In genomic region chr1:134555871-134556670, GRCm38 (mm10) we compare ENCODE assay signal across 8 mouse cellular contexts. TPM values are rescaled to one million over a fixed set of nuclear protein-coding genes. Genes with fewer than 3 reads are reported as not detected.
A peak's percentile ranks its signal among the peaks of the same experiment; 100 is the strongest.
DNase-seq lines count a peak whose midpoint lies in the region; ATAC-seq and TF ChIP-seq lines count a peak whose summit lies in the region.

No protein-coding gene starts in this region.

- 2% methylated on average over 43 of the region's 46 CpGs for WGBS in hindbrain, embryonic 11.5 days

- peak; percentile 20; the same call in 1 of the 2 replicates for ATAC-seq in hindbrain, embryonic 11.5 days (ENCODE audit: low FRiP score)

- peak overlapping the region; percentile 28 for H3K4me3 ChIP-seq in C2C12 (ENCODE audit: insufficient read depth, poor library complexity, severe bottlenecking)
- H3K4me3 ChIP-seq in embryonic fibroblast, embryonic 13.5 days (ENCODE audit: insufficient read depth, low read length) = peak overlapping the region; percentile 38
- peak overlapping the region; percentile 65 for H3K4me3 ChIP-seq in hindbrain, embryonic 11.5 days (ENCODE audit: low read depth, low read length)

- H3K9ac ChIP-seq in hindbrain, embryonic 11.5 days (ENCODE audit: low read depth, low read length) = peak overlapping the region; percentile 87

- H3ac ChIP-seq in C2C12 (ENCODE audit: control insufficient read depth, insufficient read length, low read depth) = peak overlapping the region; percentile 56

- TF ChIP-seq POLR2A in embryonic fibroblast, embryonic 13.5 days (IDR thresholded peaks at IDR 0.05; ENCODE audit: low read depth, low read length) = peak; percentile 12; the same call in 1 of the 2 replicates

- H3K36me3 ChIP-seq in C2C12 (ENCODE audit: control insufficient read depth, insufficient read depth) = no peaks in the 10 kb centered on the region
- H3K36me3 ChIP-seq in hindbrain, embryonic 11.5 days (ENCODE audit: control insufficient read depth, insufficient read depth, low read length) = no peaks in the 10 kb centered on the region

- no peaks in the 10 kb centered on the region; the same call in 1 of the 2 replicates for H3K4me1 ChIP-seq in embryonic fibroblast, embryonic 13.5 days (ENCODE audit: control insufficient read depth, insufficient read depth, low read length)
- peaks cover 5% of the 10 kb centered on the region for H3K4me1 ChIP-seq in hindbrain, embryonic 11.5 days (replicated peaks; ENCODE audit: control insufficient read depth, insufficient read depth, low read length)

- H3K27me3 ChIP-seq in C2C12 (ENCODE audit: control insufficient read depth, insufficient read depth, insufficient read length) = no peaks in the 10 kb centered on the region
- no peaks in the 10 kb centered on the region for H3K27me3 ChIP-seq in hindbrain, embryonic 11.5 days (ENCODE audit: control insufficient read depth, insufficient read depth, low read length)

- H3K79me2 ChIP-seq in C2C12 (ENCODE audit: control insufficient read depth, insufficient read depth) = no peaks in the 10 kb centered on the region

- TF ChIP-seq CTCF in C2C12 (IDR thresholded peaks at IDR 0.05; ENCODE audit: control insufficient read depth, insufficient read depth, insufficient read length) = no peak
- TF ChIP-seq CTCF in embryonic fibroblast, embryonic 13.5 days (IDR thresholded peaks at IDR 0.05; ENCODE audit: borderline replicate concordance, insufficient read depth, low read length) = no peak

- no peaks in the 10 kb centered on the region for H3K79me3 ChIP-seq in C2C12 (ENCODE audit: low read depth)

- peak; percentile 56 for DNase-seq in T-cell, adult 2 months (ENCODE audit: low spot score)
- peak; percentile 67 for DNase-seq in hindbrain, embryonic 11.5 days (ENCODE audit: low spot score)
- DNase-seq in layer of hippocampus, postnatal 25 days (ENCODE audit: extremely low spot score in 1 of 2, low spot score in 1 of 2) = peak; percentile 52 to 59
- DNase-seq in lung, postnatal 10 days = peak; percentile 78
- peak; percentile 50 for DNase-seq in ovary, postnatal 14 days (ENCODE audit: low spot score)
- DNase-seq in urinary bladder, postnatal 14 days (ENCODE audit: low spot score) = peak; percentile 61

- H3K4me2 ChIP-seq in hindbrain, embryonic 11.5 days (replicated peaks; ENCODE audit: low read depth, low read length) = peak overlapping the region; percentile 94

- peak overlapping the region; percentile 23 for H3K27ac ChIP-seq in embryonic fibroblast, embryonic 13.5 days (ENCODE audit: insufficient read depth, low read length)
- peak overlapping the region; percentile 87 for H3K27ac ChIP-seq in hindbrain, embryonic 11.5 days (ENCODE audit: low read depth, low read length)

- no peaks in the 10 kb centered on the region for H3K9me3 ChIP-seq in hindbrain, embryonic 11.5 days (ENCODE audit: control insufficient read depth, low read length)

TF ChIP-seq in C2C12, 6 proteins besides CTCF, POLR2A, EP300 and RAD21:
- TF ChIP-seq FOSL1 (IDR thresholded peaks at IDR 0.05; ENCODE audit: insufficient read depth, low read length, poor library complexity, severe bottlenecking) = no peak
- TF ChIP-seq MAX (IDR thresholded peaks at IDR 0.05) = no peak
- TF ChIP-seq MYOD1 (IDR thresholded peaks at IDR 0.05; ENCODE audit: control insufficient read depth, insufficient read length, low read depth) = no peak
- TF ChIP-seq CEBPB (IDR thresholded peaks at IDR 0.05; ENCODE audit: low read depth) = no peak
- no peak for TF ChIP-seq USF1 (IDR thresholded peaks at IDR 0.05; ENCODE audit: low read depth)
- no peak for TF ChIP-seq MYOG (IDR thresholded peaks at IDR 0.05; ENCODE audit: control insufficient read depth, extremely low read depth, insufficient read length)

RNA-seq across cellular contexts. Expression of gene Kdm5b, which starts 3.9 kb away (rescaled TPM):
- polyA plus RNA-seq in C2C12 (2012; fragmentation: generic; extraction: Trizol) = 3.4 TPM
- 69.1 and 71.7 TPM in 2 replicates for polyA plus RNA-seq in embryonic fibroblast, embryonic 13.5 days (2011; ENCODE audit: insufficient read length, low read depth, missing spikeins)
- polyA plus RNA-seq in hindbrain, embryonic 11.5 days (2014; fragmentation: Nextera tagmentation; extraction: Ambion mirVana) = 94.7 and 102 TPM in 2 replicates
- 10 to 100 TPM; 71.1 to 75.3 TPM for total RNA-seq in layer of hippocampus, postnatal 25 days (2021)

RNA-seq across cellular contexts. Expression of gene Mgat4e, which starts 6.6 kb away (rescaled TPM):
- polyA plus RNA-seq in C2C12 (2012; fragmentation: generic; extraction: Trizol) = not detected
- not detected in 2 replicates for polyA plus RNA-seq in embryonic fibroblast, embryonic 13.5 days (2011; ENCODE audit: insufficient read length, low read depth, missing spikeins)
- not detected in 2 replicates for polyA plus RNA-seq in hindbrain, embryonic 11.5 days (2014; fragmentation: Nextera tagmentation; extraction: Ambion mirVana)
- total RNA-seq in layer of hippocampus, postnatal 25 days (2021) = not detected

Comparison
In these comparisons a context has a peak if more than half of its experiments do, and no peak if none do; other contexts are left out.
1. Peak in every context shown above with its lines: DNase-seq, ATAC-seq, H3K4me3 ChIP-seq and H3K27ac ChIP-seq.
2. RNA of gene Kdm5b, which starts 3.9 kb away (polyA plus RNA-seq): 94.7 to 102 TPM in hindbrain, embryonic 11.5 days and 69.1 to 71.7 TPM in embryonic fibroblast, embryonic 13.5 days; 3.4 TPM in C2C12 (single experiment); every median in the first group is over 10 times any median in the second.